Mouse (Mus musculus) cortical plate, adult 2 months (tissue): ENCODE data around the gene Alad. TPM values are rescaled to one million over a fixed set of nuclear protein-coding genes. Genes with fewer than 3 reads are reported as not detected.

Experiments
- H3K27ac ChIP-seq: fragments of 200-500 bp; 2 replicates; pipeline ENCODE4 v1.5.1; 2012; ENCODE audit warnings: low read length, control low read depth, inconsistent platforms; ENCODE audit not compliant: insufficient read depth
- H3K4me1 ChIP-seq: fragments of 200-500 bp; 2 replicates; pipeline ENCODE4 v1.6.1; 2011; ENCODE audit warnings: low read length; ENCODE audit not compliant: control insufficient read depth, insufficient read depth
- H3K4me3 ChIP-seq: fragments of 200-500 bp; 2 replicates; pipeline ENCODE4 v1.5.1; 2011; ENCODE audit warnings: mild to moderate bottlenecking, low read length, control low read depth; ENCODE audit not compliant: insufficient read depth
- CTCF ChIP-seq: fragments of 200-500 bp; IDR thresholded peaks from 2 replicates; pipeline ENCODE4 v1.5.1; 2011; ENCODE audit warnings: mild to moderate bottlenecking, control low read depth, low read length; ENCODE audit not compliant: insufficient read depth; ENCODE audit errors: extremely low read depth
- POLR2A ChIP-seq: fragments of 200-500 bp; IDR thresholded peaks from 2 replicates; pipeline ENCODE4 v1.6.1; 2011; ENCODE audit warnings: mild to moderate bottlenecking, low read length, control low read depth; ENCODE audit not compliant: insufficient read depth; ENCODE audit errors: extremely low read depth
- polyA plus RNA-seq: library from polyadenylated mRNA; depleted of rRNA; stranded (reverse); fragments of >200 nt; gene quantifications from 2 replicates; pipeline ENCODE4 v1.2.3, GENCODE M21; 2012

Gene Alad
- polyA plus RNA-seq, 1 experiment = 38.0 TPM

GRCm38 (mm10) chr4:62508839-62509238, 10.9 kb downstream of the Alad start:
- Histone ChIP-seq H3K4me1 (no peaks in the 10 kb centered on the region), H3K27ac (no peak overlapping the region), H3K4me3 (no peak overlapping the region)
- TF ChIP-seq CTCF = no peak
- TF ChIP-seq POLR2A = no peak

- Histone ChIP-seq H3K4me3 (no peak overlapping the region), H3K4me1 (no peaks in the 10 kb centered on the region), H3K27ac (no peak overlapping the region)
- no peak for TF ChIP-seq POLR2A
- peak; percentile 35 for TF ChIP-seq CTCF
Observed at GRCm38 (mm10) chr4:62506798-62507197, 12.9 kb downstream of the Alad start.

GRCm38 (mm10) chr4:62505991-62506390, 13.7 kb downstream of the Alad start:
- Histone ChIP-seq H3K4me1 (no peaks in the 10 kb centered on the region; the same call in 1 of the 2 replicates), H3K27ac (no peak overlapping the region), H3K4me3 (no peak overlapping the region)
- no peak for TF ChIP-seq CTCF
- TF ChIP-seq POLR2A = no peak

- no peak for TF ChIP-seq POLR2A
- no peak for TF ChIP-seq CTCF
- Histone ChIP-seq H3K4me1 (no peaks in the 10 kb centered on the region; the same call in 1 of the 2 replicates), H3K4me3 (peak within 1 kb of the TSS; percentile 66), H3K27ac (peak within 1 kb of the TSS; percentile 15; the same call in 1 of the 2 replicates)
Observed at GRCm38 (mm10) chr4:62503374-62503970, 16.2 kb downstream of the Alad start, which contains the start of gene Hdhd3. TSS of gene Hdhd3 (minus strand) at chr4:62503467.

GRCm38 (mm10) chr4:62502969-62503368, 16.7 kb downstream of the Alad start:
- H3K4me1 ChIP-seq = no peaks in the 10 kb centered on the region; the same call in 1 of the 2 replicates
- no peak overlapping the region for H3K4me3 ChIP-seq
- TF ChIP-seq CTCF (no peak), POLR2A (no peak)
- no peak overlapping the region for H3K27ac ChIP-seq

GRCm38 (mm10) chr4:62501964-62502732, 17.6 kb downstream of the Alad start:
- Histone ChIP-seq H3K4me3 (peak overlapping the region; percentile 66), H3K27ac (peak overlapping the region; percentile 18; the same call in 1 of the 2 replicates), H3K4me1 (no peaks in the 10 kb centered on the region; the same call in 1 of the 2 replicates)
- TF ChIP-seq CTCF (no peak), POLR2A (peak; percentile 82; the same call in 1 of the 2 replicates)

GRCm38 (mm10) chr4:62501534-62501933, 18.2 kb downstream of the Alad start:
- Histone ChIP-seq H3K27ac (no peak overlapping the region), H3K4me3 (peak overlapping the region; percentile 66), H3K4me1 (peaks cover 2% of the 10 kb centered on the region)
- TF ChIP-seq CTCF (no peak), POLR2A (no peak)

GRCm38 (mm10) chr4:62500799-62501198, 18.9 kb downstream of the Alad start:
- no peak overlapping the region for H3K27ac ChIP-seq
- TF ChIP-seq CTCF (no peak), POLR2A (no peak)
- H3K4me3 ChIP-seq = no peak overlapping the region
- peaks cover 5% of the 10 kb centered on the region for H3K4me1 ChIP-seq

GRCm38 (mm10) chr4:62496815-62497214, 22.9 kb downstream of the Alad start:
- peaks cover 5% of the 10 kb centered on the region for H3K4me1 ChIP-seq
- no peak for TF ChIP-seq POLR2A
- no peak for TF ChIP-seq CTCF
- H3K27ac ChIP-seq = no peak overlapping the region
- no peak overlapping the region for H3K4me3 ChIP-seq

- Histone ChIP-seq H3K4me3 (no peak overlapping the region), H3K27ac (no peak overlapping the region), H3K4me1 (peaks cover 5% of the 10 kb centered on the region)
- TF ChIP-seq POLR2A (no peak), CTCF (no peak)
Observed at GRCm38 (mm10) chr4:62495946-62496345, 23.8 kb downstream of the Alad start.
